Mouse (Mus musculus): ENCODE measurements around the gene Prtg. TPM values are rescaled to one million over a fixed set of nuclear protein-coding genes. Genes with fewer than 3 reads are reported as not detected.

Gene Prtg
- polyA plus RNA-seq, 1 experiment from 2014 or later = 0.09 TPM

- DNase-seq (no peak), ATAC-seq (no peak)
- WGBS (ENCODE audit: insufficient replicate concordance) = 66% methylated on average over 11 of the region's 11 CpGs
- no peaks in the 10 kb centered on the region; the same call in 1 of the 2 replicates for H3K9me3 ChIP-seq (ENCODE audit: low read length)
- no peaks in the 10 kb centered on the region for H3K4me1 ChIP-seq (ENCODE audit: insufficient read depth)
- no peaks in the 10 kb centered on the region for H3K36me3 ChIP-seq (replicated peaks; ENCODE audit: insufficient read depth, low read length)
- H3K27me3 ChIP-seq (ENCODE audit: insufficient read depth, low read length) = peaks cover 2% of the 10 kb centered on the region; the same call in 1 of the 2 replicates
- H3K27ac ChIP-seq (ENCODE audit: low read depth) = no peak overlapping the region
- no peak overlapping the region for H3K4me2 ChIP-seq (ENCODE audit: low read depth, low read length)
- TF ChIP-seq CTCF (IDR thresholded peaks at IDR 0.05; ENCODE audit: low read depth) = no peak
- no peak for TF ChIP-seq EP300 (IDR thresholded peaks at IDR 0.05; ENCODE audit: low read depth)
- H3K4me3 ChIP-seq (ENCODE audit: low read depth, low read length) = no peak overlapping the region
- no peak overlapping the region for H3K9ac ChIP-seq (replicated peaks)
Observed at GRCm38 (mm10) chr9:72779004-72779403, 27.7 kb upstream of the Prtg start.

- 27% methylated on average over 4 of the region's 4 CpGs for WGBS (ENCODE audit: insufficient replicate concordance)
Observed at GRCm38 (mm10) chr9:72779733-72780132, 26.9 kb upstream of the Prtg start.

GRCm38 (mm10) chr9:72780694-72781093, 26.0 kb upstream of the Prtg start:
- H3K9me3 ChIP-seq (ENCODE audit: low read length) = no peaks in the 10 kb centered on the region; the same call in 1 of the 2 replicates
- H3K27ac ChIP-seq (ENCODE audit: low read depth) = no peak overlapping the region
- TF ChIP-seq EP300 (IDR thresholded peaks at IDR 0.05; ENCODE audit: low read depth) = no peak
- TF ChIP-seq CTCF (IDR thresholded peaks at IDR 0.05; ENCODE audit: low read depth) = no peak
- 49% methylated on average over 5 of the region's 5 CpGs for WGBS (ENCODE audit: insufficient replicate concordance)
- H3K9ac ChIP-seq (replicated peaks) = no peak overlapping the region
- no peaks in the 10 kb centered on the region for H3K36me3 ChIP-seq (replicated peaks; ENCODE audit: insufficient read depth, low read length)
- DNase-seq (no peak), ATAC-seq (no peak)
- peaks cover 2% of the 10 kb centered on the region; the same call in 1 of the 2 replicates for H3K27me3 ChIP-seq (ENCODE audit: insufficient read depth, low read length)
- no peak overlapping the region for H3K4me3 ChIP-seq (ENCODE audit: low read depth, low read length)
- H3K4me1 ChIP-seq (ENCODE audit: insufficient read depth) = no peaks in the 10 kb centered on the region
- H3K4me2 ChIP-seq (ENCODE audit: low read depth, low read length) = no peak overlapping the region

More at GRCm38 (mm10) chr9:72779733-72780132, 26.9 kb upstream of the Prtg start:
- Histone ChIP-seq H3K27ac (ENCODE audit: low read depth) (no peak overlapping the region), H3K9me3 (ENCODE audit: low read length) (no peaks in the 10 kb centered on the region; the same call in 1 of the 2 replicates), H3K4me2 (ENCODE audit: low read depth, low read length) (no peak overlapping the region), H3K36me3 (replicated peaks; ENCODE audit: insufficient read depth, low read length) (no peaks in the 10 kb centered on the region), H3K9ac (replicated peaks) (no peak overlapping the region), H3K4me1 (ENCODE audit: insufficient read depth) (no peaks in the 10 kb centered on the region), H3K27me3 (ENCODE audit: insufficient read depth, low read length) (peaks cover 2% of the 10 kb centered on the region; the same call in 1 of the 2 replicates), H3K4me3 (ENCODE audit: low read depth, low read length) (no peak overlapping the region)
- ATAC-seq (no peak), DNase-seq (no peak)
- no peak for TF ChIP-seq CTCF (IDR thresholded peaks at IDR 0.05; ENCODE audit: low read depth)
- no peak for TF ChIP-seq EP300 (IDR thresholded peaks at IDR 0.05; ENCODE audit: low read depth)

GRCm38 (mm10) chr9:72781466-72781865, 25.2 kb upstream of the Prtg start:
- WGBS (ENCODE audit: insufficient replicate concordance) = 41% methylated on average over 4 of the region's 4 CpGs
- Histone ChIP-seq H3K9me3 (ENCODE audit: low read length) (no peaks in the 10 kb centered on the region; the same call in 1 of the 2 replicates), H3K27ac (ENCODE audit: low read depth) (no peak overlapping the region), H3K36me3 (replicated peaks; ENCODE audit: insufficient read depth, low read length) (no peaks in the 10 kb centered on the region), H3K4me2 (ENCODE audit: low read depth, low read length) (no peak overlapping the region), H3K27me3 (ENCODE audit: insufficient read depth, low read length) (peaks cover 2% of the 10 kb centered on the region; the same call in 1 of the 2 replicates), H3K9ac (replicated peaks) (no peak overlapping the region), H3K4me1 (ENCODE audit: insufficient read depth) (no peaks in the 10 kb centered on the region), H3K4me3 (ENCODE audit: low read depth, low read length) (no peak overlapping the region)
- DNase-seq (no peak), ATAC-seq (no peak)
- TF ChIP-seq EP300 (IDR thresholded peaks at IDR 0.05; ENCODE audit: low read depth) (no peak), CTCF (IDR thresholded peaks at IDR 0.05; ENCODE audit: low read depth) (no peak)

- no peak for ATAC-seq
- H3K9me3 ChIP-seq (ENCODE audit: low read length) = no peaks in the 10 kb centered on the region; the same call in 1 of the 2 replicates
- H3K4me1 ChIP-seq (ENCODE audit: insufficient read depth) = no peaks in the 10 kb centered on the region
- TF ChIP-seq CTCF (IDR thresholded peaks at IDR 0.05; ENCODE audit: low read depth) (no peak), EP300 (IDR thresholded peaks at IDR 0.05; ENCODE audit: low read depth) (no peak)
- H3K4me3 ChIP-seq (ENCODE audit: low read depth, low read length) = no peak overlapping the region
- DNase-seq = no peak
- H3K4me2 ChIP-seq (ENCODE audit: low read depth, low read length) = no peak overlapping the region
- no peak overlapping the region for H3K9ac ChIP-seq (replicated peaks)
- H3K27me3 ChIP-seq (ENCODE audit: insufficient read depth, low read length) = peaks cover 2% of the 10 kb centered on the region; the same call in 1 of the 2 replicates
- H3K36me3 ChIP-seq (replicated peaks; ENCODE audit: insufficient read depth, low read length) = no peaks in the 10 kb centered on the region
- WGBS (ENCODE audit: insufficient replicate concordance) = 39% methylated on average over 8 of the region's 8 CpGs
- no peak overlapping the region for H3K27ac ChIP-seq (ENCODE audit: low read depth)
Observed at GRCm38 (mm10) chr9:72782121-72782520, 24.6 kb upstream of the Prtg start.

GRCm38 (mm10) chr9:72787732-72788131, 18.9 kb upstream of the Prtg start:
- no peaks in the 10 kb centered on the region for H3K36me3 ChIP-seq (replicated peaks; ENCODE audit: insufficient read depth, low read length)
- no peak for ATAC-seq
- 52% methylated on average over 1 of the region's 1 CpGs for WGBS (ENCODE audit: insufficient replicate concordance)
- no peaks in the 10 kb centered on the region for H3K9me3 ChIP-seq (ENCODE audit: low read length)
- TF ChIP-seq CTCF (IDR thresholded peaks at IDR 0.05; ENCODE audit: low read depth) = no peak
- TF ChIP-seq EP300 (IDR thresholded peaks at IDR 0.05; ENCODE audit: low read depth) = no peak
- DNase-seq = no peak
- H3K4me1 ChIP-seq (ENCODE audit: insufficient read depth) = peaks cover 7% of the 10 kb centered on the region; the same call in 1 of the 2 replicates
- H3K4me2 ChIP-seq (ENCODE audit: low read depth, low read length) = no peak overlapping the region
- no peak overlapping the region for H3K27ac ChIP-seq (ENCODE audit: low read depth)
- no peak overlapping the region for H3K9ac ChIP-seq (replicated peaks)
- H3K4me3 ChIP-seq (ENCODE audit: low read depth, low read length) = no peak overlapping the region
- H3K27me3 ChIP-seq (ENCODE audit: insufficient read depth, low read length) = no peaks in the 10 kb centered on the region
